Mouse (Mus musculus) megakaryocyte, embryonic 14.5 days (primary cell): ENCODE results near the gene Cd300lf.

Experiments
- FLI1 ChIP-seq: IDR thresholded peaks from 2 replicates; pipeline ENCODE4 v1.6.1; 2012; ENCODE audit warnings: low read length, inconsistent platforms, mixed read lengths
- GATA1 ChIP-seq: IDR thresholded peaks from 3 replicates; pipeline ENCODE4 v1.6.1; 2012; ENCODE audit warnings: mixed read lengths, low read length, inconsistent platforms, borderline replicate concordance

DNA sequence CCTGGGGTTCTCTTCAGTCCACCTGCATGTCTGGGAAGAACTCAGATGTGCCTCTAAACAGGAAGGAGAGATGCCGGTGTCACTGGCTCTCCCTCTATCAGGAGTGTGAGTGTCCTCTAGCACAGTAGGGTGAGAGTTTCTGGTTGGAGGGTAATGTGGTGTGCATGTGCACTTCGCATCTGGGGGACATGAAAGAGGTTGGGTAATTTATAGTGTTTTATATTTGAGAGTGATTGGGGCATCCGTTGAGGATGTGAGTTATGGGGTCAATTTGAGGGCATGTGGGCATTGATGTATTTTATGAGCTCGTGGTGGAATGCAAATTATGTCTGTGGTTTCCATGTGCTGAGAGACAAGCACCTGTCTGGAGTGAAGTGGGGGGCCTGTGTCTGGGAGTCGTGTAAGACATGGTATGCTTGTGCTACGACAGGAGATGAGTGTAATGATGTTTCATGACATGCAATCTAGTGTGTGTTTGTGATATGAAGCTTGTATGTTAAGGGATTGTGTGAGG is 17.0 kb upstream of the Cd300lf start:
- no peak for TF ChIP-seq GATA1
- no peak for TF ChIP-seq FLI1
